Mouse (Mus musculus) intestine, embryonic 15.5 days (tissue): ENCODE results near the gene Polr1b. TPM values are rescaled to one million over a fixed set of nuclear protein-coding genes. Genes with fewer than 3 reads are reported as not detected.

ENCODE experiments used
- ATAC-seq: fragments of 200-750 bp; cut with Nextera tagmentation; 2 replicates; pipeline ENCODE4 v1.8.0; 2017; ENCODE audit warnings: moderate TSS enrichment, moderate library complexity
- H3K27ac ChIP-seq: fragments of 300-500 bp; sonication (generic); 2 replicates; pipeline ENCODE4 v1.5.1; 2015; ENCODE audit warnings: mild to moderate bottlenecking, inconsistent platforms
- H3K27me3 ChIP-seq: fragments of 300-500 bp; sonication (generic); replicated peaks from 2 replicates; pipeline ENCODE4 v1.6.1; 2015; ENCODE audit warnings: inconsistent platforms
- H3K36me3 ChIP-seq: fragments of 300-500 bp; sonication (generic); 2 replicates; pipeline ENCODE4 v1.6.1; 2015; ENCODE audit warnings: inconsistent platforms
- H3K4me1 ChIP-seq: fragments of 300-500 bp; sonication (generic); replicated peaks from 2 replicates; pipeline ENCODE4 v1.6.1; 2015; ENCODE audit warnings: inconsistent platforms
- H3K4me2 ChIP-seq: fragments of 300-500 bp; sonication (generic); replicated peaks from 2 replicates; pipeline ENCODE4 v1.6.1; 2015; ENCODE audit warnings: mild to moderate bottlenecking, inconsistent platforms
- H3K4me3 ChIP-seq: fragments of 300-500 bp; sonication (generic); replicated peaks from 2 replicates; pipeline ENCODE4 v1.5.1; 2015; ENCODE audit warnings: inconsistent platforms
- H3K9ac ChIP-seq: fragments of 300-500 bp; sonication (generic); 2 replicates; pipeline ENCODE4 v1.6.1; 2015; ENCODE audit warnings: inconsistent platforms
- H3K9me3 ChIP-seq: fragments of 300-500 bp; sonication (generic); 2 replicates; pipeline ENCODE4 v1.6.1; 2016; ENCODE audit warnings: inconsistent platforms
- WGBS: fragments of 180-500 bp; shearing (Covaris S2); methylation state at CpG from one replicate; pipeline ENCODE4 v1.1.7; 2015; 5-methylcytosine and 5-hydroxymethylcytosine counted together
- polyA plus RNA-seq: library from polyadenylated mRNA; unstranded; fragments of >200 nt; fragmentation: Nextera tagmentation; extraction: Ambion mirVana; gene quantifications from 2 replicates; pipeline ENCODE4 v1.2.1, GENCODE M21; 2015

The Polr1b gene
- polyA plus RNA-seq, 1 experiment from 2014 or later, result 29.0 TPM

DNA sequence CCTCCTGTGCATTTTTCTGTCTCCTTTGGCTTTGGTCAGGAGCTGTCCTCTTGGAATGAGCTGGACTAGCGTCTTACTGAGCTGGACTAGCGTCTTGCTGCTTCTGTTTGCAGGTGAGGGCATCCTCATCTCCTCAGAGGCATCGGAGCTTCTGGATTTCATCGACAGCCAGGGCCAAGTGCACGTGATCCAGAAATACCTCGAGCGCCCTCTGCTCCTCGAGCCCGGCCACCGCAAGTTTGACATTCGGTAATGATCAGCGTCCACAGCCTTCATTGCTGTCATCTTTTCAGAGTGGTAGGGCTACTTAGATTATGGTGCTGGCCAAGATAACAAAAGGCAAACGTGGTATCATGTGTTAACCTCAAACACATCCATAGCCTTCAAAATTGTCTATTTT lies 19.7 kb upstream of the Polr1b start:
- H3K27me3 ChIP-seq, result no peaks in the 10 kb centered on the region
- no peak overlapping the region for H3K27ac ChIP-seq
- 0 out of 2 replicates have a peak, but pooled peaks cover 5% of the 10 kb centered on the region for H3K36me3 ChIP-seq
- H3K4me2 ChIP-seq, result no peak overlapping the region
- 61% methylated on average over 13 of the region's 13 CpGs for WGBS
- no peaks in the 10 kb centered on the region for H3K4me1 ChIP-seq
- H3K4me3 ChIP-seq, result no peak overlapping the region
- H3K9me3 ChIP-seq, result no peaks in the 10 kb centered on the region
- no peak for ATAC-seq
- H3K9ac ChIP-seq, result no peak overlapping the region

- 90% methylated on average over 5 of the region's 5 CpGs for WGBS
Observed at GRCm38 (mm10) chr2:129083514-129083913, 17.3 kb upstream of the Polr1b start.

DNA sequence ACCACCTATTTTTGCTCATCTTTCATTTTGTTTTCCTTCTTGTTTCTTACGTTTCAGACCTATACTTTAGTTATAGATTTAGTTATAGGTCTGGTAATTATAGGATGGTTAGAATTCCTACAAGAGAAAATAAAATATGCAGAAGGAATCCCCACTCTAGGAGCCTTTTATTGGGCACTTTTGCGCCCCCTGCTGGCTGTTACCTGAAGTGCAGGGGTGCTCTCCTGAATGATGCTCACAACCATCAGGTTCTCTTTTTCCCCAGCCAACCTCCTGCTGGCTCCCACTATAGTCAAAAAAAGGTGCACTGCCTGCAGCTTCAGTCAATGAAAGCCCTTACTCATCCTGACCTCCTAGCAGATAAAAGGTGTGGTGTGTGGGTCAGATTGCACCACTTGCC lies 15.8 kb upstream of the Polr1b start:
- H3K9me3 ChIP-seq, result no peaks in the 10 kb centered on the region
- peaks cover 6% of the 10 kb centered on the region; the same call in 1 of the 2 replicates for H3K36me3 ChIP-seq
- H3K4me3 ChIP-seq, result no peak overlapping the region
- no peak overlapping the region for H3K9ac ChIP-seq
- no peak for ATAC-seq
- H3K4me2 ChIP-seq, result no peak overlapping the region
- no peaks in the 10 kb centered on the region for H3K4me1 ChIP-seq
- no peak overlapping the region for H3K27ac ChIP-seq
- 54% methylated on average over 2 of the region's 2 CpGs for whole genome bisulfite sequencing
- no peaks in the 10 kb centered on the region for H3K27me3 ChIP-seq

More at GRCm38 (mm10) chr2:129083514-129083913, 17.3 kb upstream of the Polr1b start:
- Histone ChIP-seq H3K27me3 (no peaks in the 10 kb centered on the region), H3K4me3 (no peak overlapping the region), H3K4me2 (no peak overlapping the region), H3K9ac (no peak overlapping the region), H3K36me3 (0 out of 2 replicates have a peak, but pooled peaks cover 3% of the 10 kb centered on the region), H3K27ac (no peak overlapping the region), H3K4me1 (no peaks in the 10 kb centered on the region), H3K9me3 (no peaks in the 10 kb centered on the region)
- ATAC-seq, result no peak

DNA sequence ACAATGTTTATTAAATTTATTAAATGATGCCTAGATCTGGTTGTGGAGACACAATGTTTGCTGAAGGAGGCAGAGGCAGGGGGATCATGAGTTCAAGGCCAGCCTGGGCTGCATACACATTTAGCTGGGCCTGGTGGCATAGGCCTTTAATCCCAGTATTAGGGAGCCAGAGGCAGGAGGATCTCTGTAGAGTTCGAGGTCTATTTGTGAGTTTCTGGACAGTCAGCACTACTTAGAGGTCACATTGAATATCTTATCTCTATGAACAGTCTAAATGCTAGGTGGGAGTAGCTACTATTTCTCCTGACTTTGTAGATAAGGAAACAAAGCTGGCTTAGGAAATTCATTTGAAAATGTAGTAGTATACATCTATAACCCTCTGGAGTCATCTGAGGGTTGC lies 13.3 kb upstream of the Polr1b start:
- H3K9ac ChIP-seq, result no peak overlapping the region
- 88% methylated on average over 1 of the region's 1 CpGs for WGBS
- H3K4me1 ChIP-seq, result no peaks in the 10 kb centered on the region
- no peak overlapping the region for H3K4me3 ChIP-seq
- H3K4me2 ChIP-seq, result no peak overlapping the region
- no peaks in the 10 kb centered on the region for H3K9me3 ChIP-seq
- no peaks in the 10 kb centered on the region for H3K27me3 ChIP-seq
- H3K27ac ChIP-seq, result no peak overlapping the region
- ATAC-seq, result no peak
- H3K36me3 ChIP-seq, result peaks cover 6% of the 10 kb centered on the region; the same call in 1 of the 2 replicates

GRCm38 (mm10) chr2:129090370-129090769 lies 10.4 kb upstream of the Polr1b start:
- no peaks in the 10 kb centered on the region for H3K9me3 ChIP-seq
- H3K4me3 ChIP-seq, result no peak overlapping the region
- H3K36me3 ChIP-seq, result peaks cover 14% of the 10 kb centered on the region; the same call in 1 of the 2 replicates
- H3K9ac ChIP-seq, result no peak overlapping the region
- no peak for ATAC-seq
- no peaks in the 10 kb centered on the region for H3K27me3 ChIP-seq
- H3K27ac ChIP-seq, result no peak overlapping the region
- no peaks in the 10 kb centered on the region for H3K4me1 ChIP-seq
- WGBS, result 73% methylated on average over 4 of the region's 4 CpGs
- H3K4me2 ChIP-seq, result no peak overlapping the region

DNA sequence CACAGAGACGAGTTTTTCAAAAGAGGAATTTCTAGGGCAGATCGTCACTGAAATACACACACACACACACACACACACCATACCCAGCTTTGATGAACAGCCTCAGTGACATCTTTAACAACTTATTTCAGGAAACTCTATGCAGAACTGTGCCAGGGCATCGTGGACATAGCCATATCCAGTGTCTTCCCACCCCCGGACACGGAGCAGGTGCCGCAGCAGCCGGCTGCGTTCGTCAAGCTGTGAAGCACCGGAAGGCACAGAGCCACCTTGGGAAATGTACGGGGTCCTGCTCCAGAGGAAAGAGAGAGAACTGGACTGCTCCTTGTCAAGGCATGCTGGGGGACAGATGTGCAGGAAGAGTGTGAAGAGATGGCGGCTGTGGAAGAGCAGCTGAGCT lies 8.0 kb upstream of the Polr1b start:
- H3K9me3 ChIP-seq, result no peaks in the 10 kb centered on the region
- H3K36me3 ChIP-seq, result peaks cover 11% of the 10 kb centered on the region; the same call in 1 of the 2 replicates
- H3K4me2 ChIP-seq, result no peak overlapping the region
- 90% methylated on average over 12 of the region's 12 CpGs for WGBS
- no peaks in the 10 kb centered on the region for H3K4me1 ChIP-seq
- no peak for ATAC-seq
- no peak overlapping the region for H3K9ac ChIP-seq
- no peaks in the 10 kb centered on the region for H3K27me3 ChIP-seq
- no peak overlapping the region for H3K4me3 ChIP-seq
- H3K27ac ChIP-seq, result no peak overlapping the region

DNA sequence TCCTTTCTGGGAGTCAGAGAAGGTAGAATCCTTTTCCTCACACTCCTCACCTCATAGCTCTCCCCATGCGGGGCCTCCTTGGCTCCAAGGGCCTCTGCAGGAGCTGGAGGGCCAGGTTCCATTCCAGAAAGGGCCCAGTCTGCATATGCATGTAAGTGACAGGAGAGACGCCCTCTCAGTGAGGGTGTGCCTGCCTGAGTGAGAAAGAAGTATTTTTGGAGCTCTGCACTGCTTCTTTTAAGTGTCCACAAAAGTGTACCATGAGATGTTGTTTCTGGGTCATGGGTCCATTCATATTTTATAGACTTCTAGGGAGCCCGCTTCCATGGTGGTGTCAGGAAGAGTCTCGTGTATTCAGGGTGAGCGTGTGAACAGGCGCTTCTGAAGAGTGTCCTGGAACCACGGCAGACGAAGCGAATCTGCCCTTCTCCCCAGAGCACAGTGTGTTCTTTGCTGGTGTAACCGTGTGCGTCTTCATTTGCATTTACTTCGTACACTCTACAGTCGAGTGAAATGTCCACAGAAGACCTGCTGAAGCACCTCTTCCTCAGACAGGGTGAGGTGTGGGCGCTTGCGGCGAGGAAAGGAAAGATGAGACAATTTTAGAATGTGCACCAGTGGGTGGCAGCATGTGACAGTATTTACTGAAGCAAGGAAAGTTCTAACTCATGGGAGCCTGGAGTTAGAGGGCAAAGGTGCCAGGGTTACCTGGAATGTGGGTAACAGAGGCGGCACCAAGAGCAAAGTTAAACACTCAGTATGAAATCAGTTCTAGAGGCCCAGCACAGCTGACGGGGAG lies 6.7 kb upstream of the Polr1b start:
- no peak for ATAC-seq
- WGBS, result 88% methylated on average over 18 of the region's 18 CpGs
- Histone ChIP-seq H3K4me3 (no peak overlapping the region), H3K27ac (no peak overlapping the region), H3K27me3 (no peaks in the 10 kb centered on the region), H3K4me2 (no peak overlapping the region), H3K4me1 (no peaks in the 10 kb centered on the region), H3K9me3 (no peaks in the 10 kb centered on the region), H3K9ac (no peak overlapping the region), H3K36me3 (peaks cover 8% of the 10 kb centered on the region; the same call in 1 of the 2 replicates)

DNA sequence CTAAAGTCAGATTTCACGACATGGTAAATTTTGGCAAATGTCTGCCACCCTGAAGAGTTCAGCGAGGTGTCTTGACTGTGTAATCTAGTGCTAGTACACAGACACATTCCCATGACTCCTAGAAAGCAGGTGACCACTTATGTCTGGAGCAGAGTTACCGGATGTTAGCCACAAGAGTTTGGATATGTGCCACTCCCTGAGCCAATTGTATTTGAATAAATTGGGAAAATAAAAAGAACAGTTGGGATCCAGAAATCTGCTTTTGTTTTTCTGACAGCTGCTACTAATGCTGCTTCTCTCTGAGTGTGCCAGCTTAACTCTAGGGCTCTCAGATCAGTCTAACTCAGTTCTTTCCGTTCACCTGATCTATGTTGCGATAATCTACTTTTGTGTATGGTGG lies 12.1 kb downstream of the Polr1b start:
- Histone ChIP-seq H3K9ac (no peak overlapping the region), H3K27me3 (no peaks in the 10 kb centered on the region), H3K4me1 (no peaks in the 10 kb centered on the region), H3K27ac (no peak overlapping the region), H3K4me2 (no peak overlapping the region), H3K36me3 (peaks cover 37% of the 10 kb centered on the region), H3K9me3 (no peaks in the 10 kb centered on the region), H3K4me3 (no peak overlapping the region)
- 92% methylated on average over 5 of the region's 5 CpGs for WGBS
- ATAC-seq, result no peak

- Histone ChIP-seq H3K27me3 (no peaks in the 10 kb centered on the region), H3K4me3 (no peak overlapping the region), H3K4me2 (no peak overlapping the region), H3K27ac (no peak overlapping the region), H3K9ac (no peak overlapping the region), H3K4me1 (no peaks in the 10 kb centered on the region), H3K36me3 (peaks cover 44% of the 10 kb centered on the region), H3K9me3 (no peaks in the 10 kb centered on the region)
- WGBS, result 93% methylated on average over 9 of the region's 9 CpGs
- no peak for ATAC-seq
Observed at GRCm38 (mm10) chr2:129115706-129116367, 15.0 kb downstream of the Polr1b start.

DNA sequence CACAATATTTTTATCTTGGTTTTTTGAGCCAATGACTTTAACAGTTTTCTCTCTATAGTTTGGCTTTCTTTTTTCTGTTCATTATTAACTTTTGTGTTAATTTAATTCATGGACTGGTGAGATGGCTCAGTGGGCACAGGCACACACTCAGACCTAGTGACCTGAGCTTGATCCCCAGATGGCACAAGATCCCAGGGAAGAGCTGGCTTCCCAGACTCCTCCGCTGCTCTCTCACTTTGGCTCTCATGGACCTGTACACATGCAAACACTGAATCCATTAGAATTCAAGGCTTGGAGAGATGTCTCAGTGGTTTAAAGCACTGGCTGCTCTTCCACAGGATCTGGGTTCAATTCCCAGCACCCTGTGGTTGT lies 15.6 kb downstream of the Polr1b start:
- no peak overlapping the region for H3K4me3 ChIP-seq
- no peak overlapping the region for H3K4me2 ChIP-seq
- no peak for ATAC-seq
- WGBS, result 97% methylated on average over 1 of the region's 1 CpGs
- H3K9me3 ChIP-seq, result no peaks in the 10 kb centered on the region
- H3K27me3 ChIP-seq, result no peaks in the 10 kb centered on the region
- no peaks in the 10 kb centered on the region for H3K4me1 ChIP-seq
- no peak overlapping the region for H3K9ac ChIP-seq
- H3K27ac ChIP-seq, result no peak overlapping the region
- H3K36me3 ChIP-seq, result peaks cover 48% of the 10 kb centered on the region

DNA sequence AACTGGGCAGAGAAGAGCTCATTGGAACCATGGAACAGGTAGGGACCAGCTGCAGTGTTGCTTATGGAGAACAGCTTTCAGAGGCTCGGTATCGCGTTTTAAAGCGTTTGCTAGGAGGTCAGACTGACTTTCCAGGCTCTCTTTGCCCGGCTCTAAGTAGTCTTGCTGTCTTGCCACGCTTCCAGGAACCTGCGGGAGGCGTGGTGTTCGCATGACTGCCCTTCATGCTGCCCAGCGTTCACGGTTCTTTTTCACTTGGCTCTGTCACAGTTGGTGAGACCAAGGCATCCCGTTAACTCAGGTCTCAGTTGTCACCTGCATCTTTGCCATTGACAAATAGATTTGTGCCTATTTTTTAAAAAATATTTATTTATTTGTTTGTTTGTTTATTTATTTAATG lies 17.3 kb downstream of the Polr1b start:
- no peaks in the 10 kb centered on the region for H3K4me1 ChIP-seq
- H3K9ac ChIP-seq, result no peak overlapping the region
- no peak for ATAC-seq
- H3K4me2 ChIP-seq, result no peak overlapping the region
- H3K4me3 ChIP-seq, result no peak overlapping the region
- no peaks in the 10 kb centered on the region for H3K9me3 ChIP-seq
- WGBS, result 95% methylated on average over 12 of the region's 12 CpGs
- H3K36me3 ChIP-seq, result peaks cover 53% of the 10 kb centered on the region
- no peak overlapping the region for H3K27ac ChIP-seq
- H3K27me3 ChIP-seq, result no peaks in the 10 kb centered on the region

DNA sequence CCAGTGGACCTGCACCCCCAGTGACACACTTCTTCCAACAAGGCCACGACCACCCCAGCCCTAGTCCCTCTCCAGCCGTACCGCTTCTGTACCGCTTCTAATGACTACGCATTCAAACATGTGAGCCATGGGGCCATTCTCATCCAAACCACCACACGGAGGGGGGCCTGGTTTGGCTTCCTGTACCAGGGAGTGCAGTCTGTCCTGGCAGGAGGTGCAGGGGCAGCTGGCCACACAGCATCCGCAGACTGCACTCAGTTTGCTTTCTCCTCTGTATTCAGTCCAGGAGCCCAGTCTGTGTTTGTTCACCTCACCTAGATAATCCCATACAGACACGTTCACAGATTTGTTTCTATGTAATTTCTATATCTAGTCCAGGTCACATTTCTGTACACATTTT lies 21.2 kb downstream of the Polr1b start:
- Histone ChIP-seq H3K27ac (no peak overlapping the region), H3K36me3 (peaks cover 67% of the 10 kb centered on the region), H3K9me3 (no peaks in the 10 kb centered on the region), H3K4me1 (no peaks in the 10 kb centered on the region), H3K4me3 (no peak overlapping the region), H3K27me3 (no peaks in the 10 kb centered on the region), H3K4me2 (no peak overlapping the region), H3K9ac (no peak overlapping the region)
- WGBS, result 91% methylated on average over 8 of the region's 8 CpGs
- no peak for ATAC-seq
